Mouse (Mus musculus) cortical plate, adult 2 months (tissue): Measurements from ENCODE around the gene Engase.
A peak's percentile ranks its signal among the peaks of the same experiment; 100 is the strongest.

ENCODE experiments used
- CTCF ChIP-seq: fragments of 200-500 bp; IDR thresholded peaks from 2 replicates; pipeline ENCODE4 v1.5.1; 2011; ENCODE audit warnings: mild to moderate bottlenecking, control low read depth, low read length; ENCODE audit not compliant: insufficient read depth; ENCODE audit errors: extremely low read depth
- POLR2A ChIP-seq: fragments of 200-500 bp; IDR thresholded peaks from 2 replicates; pipeline ENCODE4 v1.6.1; 2011; ENCODE audit warnings: mild to moderate bottlenecking, low read length, control low read depth; ENCODE audit not compliant: insufficient read depth; ENCODE audit errors: extremely low read depth

- TF ChIP-seq CTCF, result peak; percentile 23; the same call in 1 of the 2 replicates
- no peak for TF ChIP-seq POLR2A
These were observed 43.6 kb downstream of the Engase start for GRCm38 (mm10) chr11:118520251-118520650.
